Mouse (Mus musculus): ENCODE measurements around the gene Gigyf1. TPM values are rescaled to one million over a fixed set of nuclear protein-coding genes. Genes with fewer than 3 reads are reported as not detected.
A peak's percentile ranks its signal among the peaks of the same experiment; 100 is the strongest.

Gigyf1 gene
- polyA plus RNA-seq (2015; fragmentation: Nextera tagmentation; extraction: Ambion mirVana) = 2.8 and 4.0 TPM in 2 replicates

DNA sequence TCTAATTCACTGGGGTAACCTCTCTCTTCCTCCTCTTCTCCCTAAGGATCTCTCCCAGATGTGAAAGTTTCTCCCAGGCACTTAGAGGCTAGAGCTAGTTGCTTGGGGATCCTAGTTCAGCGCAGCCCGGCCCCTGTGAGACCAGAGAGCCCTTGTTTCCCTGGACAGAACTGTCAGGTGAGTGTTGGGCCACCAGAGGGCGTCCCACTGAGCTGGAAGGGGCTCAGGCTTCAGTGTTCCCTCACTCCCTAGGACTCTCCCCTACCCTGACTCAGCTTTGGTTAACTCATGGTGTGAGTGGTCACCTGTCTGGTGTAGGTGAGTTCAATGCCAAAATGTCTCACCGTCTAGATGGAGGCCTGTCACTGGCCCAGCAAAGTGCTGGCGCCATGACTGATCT lies at the start of gene Gigyf1:
Gene Gigyf1, plus strand, starts transcription at position 113 of the 400 bp plus-strand sequence.
- Histone ChIP-seq H3K9ac (replicated peaks) (no peak within 1 kb of the TSS), H3K4me1 (ENCODE audit: insufficient read depth) (no peaks in the 10 kb centered on the region), H3K27me3 (ENCODE audit: insufficient read depth, low read length) (no peaks in the 10 kb centered on the region), H3K4me2 (ENCODE audit: low read depth, low read length) (no peak within 1 kb of the TSS), H3K27ac (ENCODE audit: low read depth) (no peak within 1 kb of the TSS), H3K4me3 (ENCODE audit: low read depth, low read length) (no peak within 1 kb of the TSS), H3K36me3 (replicated peaks; ENCODE audit: insufficient read depth, low read length) (peaks cover 49% of the 10 kb centered on the region), H3K9me3 (ENCODE audit: low read length) (no peaks in the 10 kb centered on the region)
- peak; percentile 71 for TF ChIP-seq CTCF (IDR thresholded peaks at IDR 0.05; ENCODE audit: low read depth)
- no peak for TF ChIP-seq EP300 (IDR thresholded peaks at IDR 0.05; ENCODE audit: low read depth)
- ATAC-seq (peak; percentile 59), DNase-seq (peak; percentile 52)
- 77% methylated on average over 5 of the region's 5 CpGs for WGBS (ENCODE audit: insufficient replicate concordance)

DNA sequence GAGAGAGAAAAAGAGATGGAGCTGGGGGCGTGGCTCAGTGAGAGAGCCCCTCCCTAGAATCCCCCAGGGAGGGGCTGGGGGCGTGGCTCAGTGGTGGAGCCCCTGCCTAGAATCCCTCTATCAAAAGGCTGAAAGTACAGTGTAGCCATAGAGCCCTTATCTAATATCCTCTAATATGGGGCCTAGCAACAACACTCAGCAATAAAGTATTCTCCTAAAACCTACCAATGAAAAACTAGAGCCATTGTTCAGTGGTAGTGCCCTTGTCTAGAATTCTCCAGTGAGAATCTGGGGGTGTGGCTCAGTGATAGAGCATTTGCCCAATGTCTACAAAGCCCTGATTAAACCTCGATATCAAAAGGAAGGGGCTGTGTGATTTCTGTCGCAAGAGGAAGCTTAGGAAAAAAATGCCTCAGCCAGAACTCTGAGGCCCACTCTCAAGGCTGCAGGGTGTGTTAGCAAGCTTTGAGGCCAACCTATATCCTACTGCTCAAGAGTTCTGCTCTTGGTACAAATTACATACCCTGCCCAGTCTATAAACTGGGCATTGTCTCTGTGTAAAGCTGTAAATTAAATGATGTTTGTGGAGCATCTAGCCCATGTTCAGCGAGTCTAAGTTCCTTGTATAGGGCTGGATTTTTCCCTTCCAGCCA lies 46.0 kb upstream of the Gigyf1 start:
- Histone ChIP-seq H3K36me3 (replicated peaks; ENCODE audit: insufficient read depth, low read length) (no peaks in the 10 kb centered on the region), H3K4me3 (ENCODE audit: low read depth, low read length) (no peak overlapping the region), H3K27ac (ENCODE audit: low read depth) (no peak overlapping the region), H3K9ac (replicated peaks) (no peak overlapping the region), H3K4me2 (ENCODE audit: low read depth, low read length) (no peak overlapping the region), H3K27me3 (ENCODE audit: insufficient read depth, low read length) (no peaks in the 10 kb centered on the region), H3K9me3 (ENCODE audit: low read length) (no peaks in the 10 kb centered on the region), H3K4me1 (ENCODE audit: insufficient read depth) (no peaks in the 10 kb centered on the region)
- no peak for DNase-seq
- no peak for TF ChIP-seq CTCF (IDR thresholded peaks at IDR 0.05; ENCODE audit: low read depth)
- no peak for TF ChIP-seq EP300 (IDR thresholded peaks at IDR 0.05; ENCODE audit: low read depth)
- WGBS (ENCODE audit: insufficient replicate concordance) = 51% methylated on average over 5 of the region's 5 CpGs
- ATAC-seq = no peak

DNA sequence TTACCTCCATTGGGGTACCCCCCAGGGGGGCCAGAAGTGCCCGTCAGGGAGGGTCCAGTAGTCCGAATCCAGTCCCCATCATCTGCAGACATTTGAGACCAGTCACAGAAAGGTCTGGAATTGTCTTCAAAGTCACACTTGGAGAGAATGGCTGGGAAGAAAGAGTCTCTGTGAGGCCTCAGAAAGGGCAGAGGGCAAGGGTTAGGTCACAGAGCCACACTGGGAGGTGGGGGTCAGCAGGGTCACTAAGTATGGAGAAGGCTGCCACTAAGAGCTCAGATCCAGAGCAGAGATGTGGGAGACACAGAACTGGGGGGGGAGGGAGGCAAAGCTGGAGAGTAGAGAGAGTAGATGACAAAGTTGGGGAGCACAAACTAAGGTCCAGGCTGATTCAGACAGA lies 44.0 kb upstream of the Gigyf1 start:
- Histone ChIP-seq H3K27me3 (ENCODE audit: insufficient read depth, low read length) (no peaks in the 10 kb centered on the region), H3K4me3 (ENCODE audit: low read depth, low read length) (no peak overlapping the region), H3K9me3 (ENCODE audit: low read length) (no peaks in the 10 kb centered on the region), H3K4me1 (ENCODE audit: insufficient read depth) (no peaks in the 10 kb centered on the region), H3K36me3 (replicated peaks; ENCODE audit: insufficient read depth, low read length) (no peaks in the 10 kb centered on the region), H3K9ac (replicated peaks) (no peak overlapping the region), H3K4me2 (ENCODE audit: low read depth, low read length) (no peak overlapping the region), H3K27ac (ENCODE audit: low read depth) (no peak overlapping the region)
- ATAC-seq = no peak
- TF ChIP-seq EP300 (IDR thresholded peaks at IDR 0.05; ENCODE audit: low read depth) = no peak
- no peak for TF ChIP-seq CTCF (IDR thresholded peaks at IDR 0.05; ENCODE audit: low read depth)
- DNase-seq = no peak
- 73% methylated on average over 2 of the region's 2 CpGs for WGBS (ENCODE audit: insufficient replicate concordance)

DNA sequence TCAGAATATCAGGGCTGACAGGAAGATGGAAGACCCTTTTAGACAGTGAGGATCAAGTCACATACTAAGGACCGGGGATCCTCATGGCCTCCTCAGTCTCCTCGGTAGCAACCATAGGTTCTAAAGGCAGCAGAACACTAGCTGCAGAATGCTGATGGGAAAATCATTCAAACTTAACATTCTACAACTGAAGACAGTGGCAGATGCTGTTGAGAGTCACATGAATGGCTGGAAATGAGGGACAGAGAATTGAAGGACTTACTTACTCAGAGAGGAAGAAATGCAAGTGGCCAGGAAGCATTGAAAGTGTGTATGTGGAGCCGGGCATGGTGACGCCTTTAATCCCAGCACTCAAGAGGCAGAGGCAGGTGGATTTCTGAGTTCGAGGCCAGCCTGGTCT lies 41.4 kb upstream of the Gigyf1 start, which contains the start of gene Zan:
Gene Zan, minus strand, starts transcription at position 101 of the 400 bp plus-strand sequence.
- no peaks in the 10 kb centered on the region for H3K9me3 ChIP-seq (ENCODE audit: low read length)
- ATAC-seq (no peak), DNase-seq (no peak)
- WGBS (ENCODE audit: insufficient replicate concordance) = 76% methylated on average over 5 of the region's 5 CpGs
- no peak within 1 kb of the TSS for H3K4me2 ChIP-seq (ENCODE audit: low read depth, low read length)
- no peak within 1 kb of the TSS for H3K4me3 ChIP-seq (ENCODE audit: low read depth, low read length)
- no peaks in the 10 kb centered on the region for H3K27me3 ChIP-seq (ENCODE audit: insufficient read depth, low read length)
- TF ChIP-seq EP300 (IDR thresholded peaks at IDR 0.05; ENCODE audit: low read depth) = no peak
- no peak within 1 kb of the TSS for H3K9ac ChIP-seq (replicated peaks)
- no peaks in the 10 kb centered on the region for H3K36me3 ChIP-seq (replicated peaks; ENCODE audit: insufficient read depth, low read length)
- H3K27ac ChIP-seq (ENCODE audit: low read depth) = no peak within 1 kb of the TSS
- H3K4me1 ChIP-seq (ENCODE audit: insufficient read depth) = no peaks in the 10 kb centered on the region; the same call in 1 of the 2 replicates

DNA sequence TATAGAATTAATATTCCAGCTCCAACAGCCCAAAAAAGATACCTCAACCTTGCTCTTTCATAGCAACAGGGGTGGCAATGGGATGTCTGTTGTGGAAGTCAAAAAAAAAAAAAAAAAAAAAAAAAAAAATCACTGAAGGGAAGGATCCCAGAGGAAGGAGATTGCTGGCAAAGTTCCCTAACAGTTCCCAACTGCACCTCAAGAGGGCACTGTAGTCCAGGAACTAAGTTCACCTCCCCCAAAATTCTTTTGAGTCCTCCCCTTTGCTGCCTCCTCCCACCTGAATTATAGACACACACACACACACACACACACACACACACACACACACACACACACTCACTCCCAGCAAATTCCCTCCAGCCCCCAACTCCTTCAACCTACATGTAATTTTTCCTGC lies 37.2 kb upstream of the Gigyf1 start:
- H3K27me3 ChIP-seq (ENCODE audit: insufficient read depth, low read length) = 0 out of 2 replicates have a peak, but pooled peaks cover 9% of the 10 kb centered on the region
- peak; percentile 27; the same call in 1 of the 2 replicates for ATAC-seq
- peak overlapping the region; percentile 50 for H3K27ac ChIP-seq (ENCODE audit: low read depth)

DNA sequence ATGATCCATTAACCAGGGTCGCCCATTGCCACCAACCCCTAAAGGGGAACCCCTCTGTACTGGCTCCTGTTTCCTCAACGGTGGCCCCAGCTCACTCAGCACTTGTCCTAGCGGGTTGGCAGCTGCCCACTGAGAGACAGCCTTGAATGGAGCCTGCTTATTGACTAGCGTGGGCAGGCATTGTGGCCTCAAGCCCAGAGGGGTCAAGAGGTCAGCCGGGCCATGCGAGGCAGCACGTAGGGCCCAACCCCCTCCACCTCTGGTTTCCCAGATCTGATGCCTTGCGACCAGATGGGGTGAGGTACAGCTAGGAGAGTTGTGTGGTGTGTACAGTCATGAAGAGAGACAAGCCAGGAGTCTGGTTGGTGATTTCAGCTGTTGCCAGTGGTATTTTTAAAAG lies 36.5 kb upstream of the Gigyf1 start:
- 34% methylated on average over 8 of the region's 8 CpGs for WGBS (ENCODE audit: insufficient replicate concordance)
- H3K4me2 ChIP-seq (ENCODE audit: low read depth, low read length) = no peak overlapping the region
- no peaks in the 10 kb centered on the region for H3K36me3 ChIP-seq (replicated peaks; ENCODE audit: insufficient read depth, low read length)
- no peak overlapping the region for H3K4me3 ChIP-seq (ENCODE audit: low read depth, low read length)
- H3K9ac ChIP-seq (replicated peaks) = no peak overlapping the region
- 0 out of 2 replicates have a peak, but pooled peaks cover 13% of the 10 kb centered on the region for H3K27me3 ChIP-seq (ENCODE audit: insufficient read depth, low read length)
- peak overlapping the region; percentile 50 for H3K27ac ChIP-seq (ENCODE audit: low read depth)
- peak; percentile 83 for DNase-seq
- H3K4me1 ChIP-seq (ENCODE audit: insufficient read depth) = no peaks in the 10 kb centered on the region; the same call in 1 of the 2 replicates
- ATAC-seq = peak; percentile 94
- H3K9me3 ChIP-seq (ENCODE audit: low read length) = no peaks in the 10 kb centered on the region
- no peak for TF ChIP-seq CTCF (IDR thresholded peaks at IDR 0.05; ENCODE audit: low read depth)
- TF ChIP-seq EP300 (IDR thresholded peaks at IDR 0.05; ENCODE audit: low read depth) = no peak

More for the DNA sequence above, 37.2 kb upstream of the Gigyf1 start:
- Histone ChIP-seq H3K9ac (replicated peaks) (no peak overlapping the region), H3K9me3 (ENCODE audit: low read length) (no peaks in the 10 kb centered on the region), H3K4me2 (ENCODE audit: low read depth, low read length) (peak overlapping the region; percentile 24; the same call in 1 of the 2 replicates), H3K4me3 (ENCODE audit: low read depth, low read length) (no peak overlapping the region), H3K4me1 (ENCODE audit: insufficient read depth) (no peaks in the 10 kb centered on the region; the same call in 1 of the 2 replicates), H3K36me3 (replicated peaks; ENCODE audit: insufficient read depth, low read length) (no peaks in the 10 kb centered on the region)
- peak; percentile 80 for DNase-seq
- TF ChIP-seq EP300 (IDR thresholded peaks at IDR 0.05; ENCODE audit: low read depth) = no peak
- TF ChIP-seq CTCF (IDR thresholded peaks at IDR 0.05; ENCODE audit: low read depth) = peak; percentile 78
